Mouse (Mus musculus): ENCODE results near the gene Adsl. TPM values are rescaled to one million over a fixed set of nuclear protein-coding genes. Genes with fewer than 3 reads are reported as not detected.

The Adsl gene
- polyA plus RNA-seq, 1 experiment from 2014 or later, result 99.5 TPM

GRCm38 (mm10) chr15:80953971-80954370 is 5.7 kb downstream of the Adsl start:
- Histone ChIP-seq H3K4me1 (ENCODE audit: control insufficient read depth, insufficient read depth, low read length) (peaks cover 7% of the 10 kb centered on the region; the same call in 1 of the 2 replicates), H3K9ac (ENCODE audit: low read depth, low read length) (no peak overlapping the region), H3K36me3 (ENCODE audit: control insufficient read depth, insufficient read depth, low read length) (peaks cover 72% of the 10 kb centered on the region), H3K4me2 (ENCODE audit: low read depth, low read length) (no peak overlapping the region), H3K9me3 (ENCODE audit: control insufficient read depth, low read length) (no peaks in the 10 kb centered on the region), H3K4me3 (ENCODE audit: low read depth, low read length) (no peak overlapping the region), H3K27me3 (replicated peaks; ENCODE audit: control insufficient read depth, insufficient read depth, low read length) (no peaks in the 10 kb centered on the region), H3K27ac (replicated peaks; ENCODE audit: low read depth, low read length) (no peak overlapping the region)
- 85% methylated on average over 9 of the region's 9 CpGs for WGBS
- DNase-seq (ENCODE audit: low spot score), result no peak
- ATAC-seq (ENCODE audit: low read depth), result no peak

DNA sequence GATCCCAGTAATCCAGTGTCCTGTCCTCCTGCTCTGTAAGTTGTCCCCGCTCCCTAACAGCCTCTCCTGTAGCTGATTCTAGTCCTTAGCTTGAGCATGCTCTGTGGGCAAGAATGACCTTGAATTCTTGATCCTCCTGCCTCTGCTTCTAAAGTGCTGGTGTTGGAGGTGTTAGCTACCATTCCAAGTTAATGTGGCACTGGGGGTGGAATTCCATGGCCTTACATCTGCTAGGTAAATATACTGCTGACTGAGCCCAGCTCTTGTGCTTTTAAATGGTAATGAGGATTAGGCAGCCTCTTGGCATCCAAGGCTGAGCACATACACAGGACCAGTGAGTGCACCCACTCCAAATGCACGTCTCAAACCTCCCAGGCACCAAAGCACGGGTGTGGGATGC is 6.6 kb downstream of the Adsl start:
- Histone ChIP-seq H3K27ac (replicated peaks; ENCODE audit: low read depth, low read length) (no peak overlapping the region), H3K4me3 (ENCODE audit: low read depth, low read length) (no peak overlapping the region), H3K9ac (ENCODE audit: low read depth, low read length) (no peak overlapping the region), H3K4me1 (ENCODE audit: control insufficient read depth, insufficient read depth, low read length) (no peaks in the 10 kb centered on the region; the same call in 1 of the 2 replicates), H3K4me2 (ENCODE audit: low read depth, low read length) (no peak overlapping the region), H3K9me3 (ENCODE audit: control insufficient read depth, low read length) (no peaks in the 10 kb centered on the region), H3K27me3 (replicated peaks; ENCODE audit: control insufficient read depth, insufficient read depth, low read length) (no peaks in the 10 kb centered on the region), H3K36me3 (ENCODE audit: control insufficient read depth, insufficient read depth, low read length) (peaks cover 81% of the 10 kb centered on the region)
- no peak for DNase-seq (ENCODE audit: low spot score)
- 81% methylated on average over 3 of the region's 3 CpGs for WGBS
- no peak for ATAC-seq (ENCODE audit: low read depth)

DNA sequence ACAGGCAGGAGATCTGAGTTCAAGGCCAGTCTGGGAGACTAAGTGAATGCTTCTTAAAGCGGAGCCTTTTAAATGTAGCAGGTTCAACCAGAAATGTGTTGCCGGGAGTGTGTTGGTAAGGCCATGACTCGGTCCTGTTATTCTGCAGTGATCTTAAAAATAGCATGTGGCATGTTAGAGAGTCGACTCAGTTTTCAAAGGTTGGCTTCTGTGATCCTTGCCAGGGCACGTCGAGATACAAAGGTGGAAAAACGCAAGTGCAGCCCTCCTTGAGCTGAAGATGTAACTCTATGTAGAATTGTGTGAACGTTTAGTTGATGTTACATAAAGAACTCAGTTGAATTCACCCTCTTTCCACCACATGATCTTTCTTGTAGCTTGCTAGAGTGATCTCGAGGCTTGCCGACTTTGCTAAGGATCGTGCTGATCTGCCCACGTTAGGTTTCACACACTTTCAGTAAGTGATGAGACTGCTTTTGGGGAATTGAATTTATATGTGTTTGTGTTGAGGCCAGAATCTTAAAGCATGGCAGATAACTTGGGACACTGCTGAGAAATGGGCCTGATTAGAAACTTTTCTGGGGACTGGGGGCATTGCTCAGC is 7.6 kb downstream of the Adsl start:
- ATAC-seq (ENCODE audit: low read depth) (no peak), DNase-seq (ENCODE audit: low spot score) (no peak)
- Histone ChIP-seq H3K36me3 (ENCODE audit: control insufficient read depth, insufficient read depth, low read length) (peaks cover 89% of the 10 kb centered on the region), H3K9me3 (ENCODE audit: control insufficient read depth, low read length) (no peaks in the 10 kb centered on the region), H3K9ac (ENCODE audit: low read depth, low read length) (no peak overlapping the region), H3K4me3 (ENCODE audit: low read depth, low read length) (no peak overlapping the region), H3K4me2 (ENCODE audit: low read depth, low read length) (no peak overlapping the region), H3K27ac (replicated peaks; ENCODE audit: low read depth, low read length) (no peak overlapping the region), H3K4me1 (ENCODE audit: control insufficient read depth, insufficient read depth, low read length) (no peaks in the 10 kb centered on the region), H3K27me3 (replicated peaks; ENCODE audit: control insufficient read depth, insufficient read depth, low read length) (no peaks in the 10 kb centered on the region)
- 93% methylated on average over 12 of the region's 12 CpGs for WGBS

GRCm38 (mm10) chr15:80969371-80969770 is 21.1 kb downstream of the Adsl start:
- Histone ChIP-seq H3K9me3 (ENCODE audit: control insufficient read depth, low read length) (no peaks in the 10 kb centered on the region), H3K27ac (replicated peaks; ENCODE audit: low read depth, low read length) (no peak overlapping the region), H3K4me2 (ENCODE audit: low read depth, low read length) (no peak overlapping the region), H3K36me3 (ENCODE audit: control insufficient read depth, insufficient read depth, low read length) (peaks cover 56% of the 10 kb centered on the region), H3K27me3 (replicated peaks; ENCODE audit: control insufficient read depth, insufficient read depth, low read length) (no peaks in the 10 kb centered on the region), H3K4me1 (ENCODE audit: control insufficient read depth, insufficient read depth, low read length) (no peaks in the 10 kb centered on the region), H3K4me3 (ENCODE audit: low read depth, low read length) (no peak overlapping the region), H3K9ac (ENCODE audit: low read depth, low read length) (no peak overlapping the region)
- WGBS, result 67% methylated on average over 1 of the region's 1 CpGs
- DNase-seq (ENCODE audit: low spot score) (no peak), ATAC-seq (ENCODE audit: low read depth) (no peak)

DNA sequence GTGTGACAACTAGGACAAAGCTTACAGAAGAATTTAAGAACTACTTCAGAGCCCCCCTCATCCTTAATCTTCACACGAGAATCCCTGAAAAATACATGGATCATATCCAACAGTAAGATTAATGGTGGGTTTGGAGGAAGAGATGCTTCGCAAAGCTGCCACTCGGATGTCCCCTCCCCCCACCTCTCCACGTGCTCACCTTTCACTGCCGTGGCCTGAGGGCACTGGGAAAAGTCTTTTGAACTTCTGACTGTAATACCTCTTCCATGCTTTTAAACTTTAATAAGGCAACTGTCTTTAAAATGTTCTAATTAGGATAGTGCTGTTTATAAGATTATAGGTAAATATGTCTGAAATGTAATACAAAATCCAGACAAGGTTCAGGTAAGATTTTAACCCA is 26.0 kb downstream of the Adsl start:
- no peak overlapping the region for H3K4me3 ChIP-seq (ENCODE audit: low read depth, low read length)
- no peak overlapping the region for H3K27ac ChIP-seq (replicated peaks; ENCODE audit: low read depth, low read length)
- no peak for ATAC-seq (ENCODE audit: low read depth)
- H3K27me3 ChIP-seq (replicated peaks; ENCODE audit: control insufficient read depth, insufficient read depth, low read length), result no peaks in the 10 kb centered on the region
- no peak for DNase-seq (ENCODE audit: low spot score)
- peaks cover 5% of the 10 kb centered on the region for H3K4me1 ChIP-seq (ENCODE audit: control insufficient read depth, insufficient read depth, low read length)
- no peaks in the 10 kb centered on the region for H3K9me3 ChIP-seq (ENCODE audit: control insufficient read depth, low read length)
- H3K9ac ChIP-seq (ENCODE audit: low read depth, low read length), result no peak overlapping the region
- peaks cover 14% of the 10 kb centered on the region for H3K36me3 ChIP-seq (ENCODE audit: control insufficient read depth, insufficient read depth, low read length)
- WGBS, result 31% methylated on average over 5 of the region's 5 CpGs
- no peak overlapping the region for H3K4me2 ChIP-seq (ENCODE audit: low read depth, low read length)

GRCm38 (mm10) chr15:80975666-80976065 is 27.4 kb downstream of the Adsl start:
- peaks cover 8% of the 10 kb centered on the region for H3K4me1 ChIP-seq (ENCODE audit: control insufficient read depth, insufficient read depth, low read length)
- DNase-seq (ENCODE audit: low spot score) (no peak), ATAC-seq (ENCODE audit: low read depth) (no peak)
- 0 out of 2 replicates have a peak, but pooled peaks cover under 1% of the 10 kb centered on the region for H3K36me3 ChIP-seq (ENCODE audit: control insufficient read depth, insufficient read depth, low read length)
- H3K27ac ChIP-seq (replicated peaks; ENCODE audit: low read depth, low read length), result no peak overlapping the region
- no peak overlapping the region for H3K4me2 ChIP-seq (ENCODE audit: low read depth, low read length)
- H3K4me3 ChIP-seq (ENCODE audit: low read depth, low read length), result no peak overlapping the region
- no peaks in the 10 kb centered on the region for H3K9me3 ChIP-seq (ENCODE audit: control insufficient read depth, low read length)
- no peak overlapping the region for H3K9ac ChIP-seq (ENCODE audit: low read depth, low read length)
- WGBS, result 83% methylated on average over 3 of the region's 3 CpGs
- H3K27me3 ChIP-seq (replicated peaks; ENCODE audit: control insufficient read depth, insufficient read depth, low read length), result no peaks in the 10 kb centered on the region

DNA sequence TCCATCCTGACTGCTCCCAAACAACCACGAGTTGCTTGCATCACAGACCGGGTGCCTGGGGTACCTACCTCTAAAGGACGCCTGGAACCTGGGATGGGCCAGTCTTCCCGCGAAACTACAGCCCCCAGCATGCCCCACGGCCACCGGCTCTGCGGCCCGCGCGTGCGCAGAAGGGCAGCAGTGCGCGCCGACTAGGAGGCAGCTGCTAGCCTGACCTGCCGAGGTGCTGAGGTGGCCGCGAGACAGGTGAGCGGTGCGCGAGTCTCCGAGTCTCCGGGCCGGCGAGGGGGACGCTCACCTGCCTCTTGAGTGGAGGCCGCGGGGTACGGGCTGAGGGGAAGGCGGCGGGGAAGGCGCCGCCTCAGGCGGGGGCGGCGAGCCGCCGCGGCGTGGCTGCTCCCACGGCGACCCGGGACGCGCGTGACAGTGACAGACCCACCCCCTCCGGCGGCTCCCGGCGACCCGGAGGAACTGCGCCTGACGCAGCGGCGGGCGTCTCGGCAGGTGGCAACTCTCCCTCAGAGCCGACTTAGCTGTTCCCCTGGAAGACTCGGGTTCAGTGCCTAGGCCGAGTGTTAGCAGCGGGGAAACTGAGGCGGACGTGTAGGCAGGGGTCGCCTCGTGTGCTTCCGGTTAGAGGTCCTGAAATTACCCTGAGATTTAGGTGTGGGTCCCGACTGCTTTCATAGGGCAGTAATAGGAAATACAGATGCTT is 29.5 kb downstream of the Adsl start, which contains the start of gene Sgsm3:
TSS of gene Sgsm3 (plus strand) at position 146 of the 715 bp plus-strand sequence.
- no peak within 1 kb of the TSS for H3K27ac ChIP-seq (replicated peaks; ENCODE audit: low read depth, low read length)
- no peaks in the 10 kb centered on the region for H3K36me3 ChIP-seq (ENCODE audit: control insufficient read depth, insufficient read depth, low read length)
- H3K27me3 ChIP-seq (replicated peaks; ENCODE audit: control insufficient read depth, insufficient read depth, low read length), result no peaks in the 10 kb centered on the region
- ATAC-seq (ENCODE audit: low read depth), result peak; percentile 95
- no peaks in the 10 kb centered on the region for H3K9me3 ChIP-seq (ENCODE audit: control insufficient read depth, low read length)
- H3K4me1 ChIP-seq (ENCODE audit: control insufficient read depth, insufficient read depth, low read length), result peaks cover 8% of the 10 kb centered on the region
- peak within 1 kb of the TSS; percentile 92 for H3K4me2 ChIP-seq (ENCODE audit: low read depth, low read length)
- 0% methylated on average over 33 of the region's 67 CpGs for WGBS
- peak; percentile 88 for DNase-seq (ENCODE audit: low spot score)
- H3K9ac ChIP-seq (ENCODE audit: low read depth, low read length), result peak within 1 kb of the TSS; percentile 75
- H3K4me3 ChIP-seq (ENCODE audit: low read depth, low read length), result peak within 1 kb of the TSS; percentile 92

DNA sequence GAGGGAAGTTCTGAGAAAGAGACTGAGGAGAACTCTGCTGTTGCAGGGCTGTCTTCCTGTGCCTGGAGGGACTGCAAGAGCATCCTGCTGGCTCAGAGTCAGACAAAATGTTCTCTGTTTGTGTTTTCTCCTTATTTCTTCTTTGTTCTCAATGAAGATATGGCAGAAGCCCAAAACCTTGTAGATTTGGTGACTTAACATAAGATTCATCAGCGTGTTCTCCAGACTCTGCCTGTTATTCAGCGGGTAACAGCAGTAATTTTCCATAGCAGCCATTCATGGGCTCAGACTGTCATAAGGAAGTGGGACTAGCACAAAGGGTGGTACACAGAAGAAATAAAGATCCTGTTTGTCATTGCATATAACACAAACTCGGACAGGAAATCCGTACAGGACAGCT is 31.3 kb downstream of the Adsl start:
- no peak overlapping the region for H3K4me2 ChIP-seq (ENCODE audit: low read depth, low read length)
- H3K4me3 ChIP-seq (ENCODE audit: low read depth, low read length), result no peak overlapping the region
- no peak overlapping the region for H3K27ac ChIP-seq (replicated peaks; ENCODE audit: low read depth, low read length)
- H3K4me1 ChIP-seq (ENCODE audit: control insufficient read depth, insufficient read depth, low read length), result peaks cover 8% of the 10 kb centered on the region
- no peaks in the 10 kb centered on the region for H3K9me3 ChIP-seq (ENCODE audit: control insufficient read depth, low read length)
- H3K9ac ChIP-seq (ENCODE audit: low read depth, low read length), result no peak overlapping the region
- 63% methylated on average over 4 of the region's 4 CpGs for WGBS
- ATAC-seq (ENCODE audit: low read depth) (no peak), DNase-seq (ENCODE audit: low spot score) (peak; percentile 22)
- no peaks in the 10 kb centered on the region for H3K27me3 ChIP-seq (replicated peaks; ENCODE audit: control insufficient read depth, insufficient read depth, low read length)
- no peaks in the 10 kb centered on the region for H3K36me3 ChIP-seq (ENCODE audit: control insufficient read depth, insufficient read depth, low read length)

- DNase-seq (ENCODE audit: low spot score) (no peak), ATAC-seq (ENCODE audit: low read depth) (no peak)
- Histone ChIP-seq H3K4me1 (ENCODE audit: control insufficient read depth, insufficient read depth, low read length) (peaks cover 8% of the 10 kb centered on the region), H3K9ac (ENCODE audit: low read depth, low read length) (no peak overlapping the region), H3K27me3 (replicated peaks; ENCODE audit: control insufficient read depth, insufficient read depth, low read length) (no peaks in the 10 kb centered on the region), H3K36me3 (ENCODE audit: control insufficient read depth, insufficient read depth, low read length) (no peaks in the 10 kb centered on the region), H3K27ac (replicated peaks; ENCODE audit: low read depth, low read length) (no peak overlapping the region), H3K9me3 (ENCODE audit: control insufficient read depth, low read length) (no peaks in the 10 kb centered on the region), H3K4me2 (ENCODE audit: low read depth, low read length) (no peak overlapping the region), H3K4me3 (ENCODE audit: low read depth, low read length) (no peak overlapping the region)
- WGBS, result 80% methylated on average over 4 of the region's 4 CpGs
These were observed 32.9 kb downstream of the Adsl start for GRCm38 (mm10) chr15:80981176-80981575.

Measured in embryonic facial prominence, embryonic 14.5 days (tissue).